9 mouse cellular contexts compared by ENCODE assay signal in the genomic region with DNA sequence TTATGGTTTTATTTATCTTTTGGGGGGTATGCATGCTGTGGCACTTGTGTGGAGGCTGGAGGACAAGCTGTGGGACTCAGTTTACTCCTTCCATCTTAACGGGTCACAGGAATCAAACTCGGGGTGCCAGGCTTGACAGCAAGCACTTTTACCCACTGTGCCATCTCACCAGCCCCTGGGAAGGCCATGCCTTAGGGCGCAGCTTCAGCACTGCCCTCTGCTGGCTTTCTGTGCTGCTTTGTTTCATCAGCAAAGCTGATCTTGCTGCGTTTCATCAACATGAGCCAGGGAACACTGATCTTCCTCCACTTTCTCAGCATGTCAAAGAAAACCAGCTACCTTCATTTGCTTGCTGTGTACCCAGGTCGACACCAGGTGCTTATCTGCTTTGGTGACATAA.
DNase-seq lines count a peak whose midpoint lies in the region; ATAC-seq and TF ChIP-seq lines count a peak whose summit lies in the region.
"Had no signal": no experiment of that assay in that cellular context is flagged by ENCODE, and none has a peak within 500 bp of the region (broad histone marks: within the 10 kb centered on the region; RNA-seq: fewer than 3 reads in every experiment).

No protein-coding gene starts in this region.

- TF ChIP-seq POLR2A in heart, adult 2 months (IDR thresholded peaks at IDR 0.05; ENCODE audit: insufficient read depth, low read depth, low read length): no peak
- TF ChIP-seq POLR2A in bone marrow macrophage, adult 2 months (IDR thresholded peaks at IDR 0.05; ENCODE audit: borderline replicate concordance, low read depth, low read length): no peak

- no peak for TF ChIP-seq EP300 in heart, adult 2 months (IDR thresholded peaks at IDR 0.05; ENCODE audit: insufficient read depth, low read depth, low read length)

- 22% methylated on average over 5 of the region's 5 CpGs for WGBS in heart, adult 2 months
- 28% methylated on average over 5 of the region's 5 CpGs for WGBS in heart, embryonic 11.5 days (ENCODE audit: insufficient replicate concordance)

- no peak overlapping the region for H3K4me2 ChIP-seq in heart, embryonic 11.5 days
- H3K4me2 ChIP-seq: limb, embryonic 15.5 days had no signal

- no peak overlapping the region for H3K27ac ChIP-seq in heart, adult 2 months
- H3K27ac ChIP-seq in heart, embryonic 11.5 days (ENCODE audit: low read depth, low read length): no peak overlapping the region
- H3K27ac ChIP-seq in bone marrow macrophage, adult 2 months (ENCODE audit: insufficient read depth, low read depth, low read length): no peak overlapping the region
- H3K27ac ChIP-seq: limb, embryonic 15.5 days had no signal

- no peaks in the 10 kb centered on the region for H3K36me3 ChIP-seq in heart, adult 2 months (ENCODE audit: control insufficient read depth, insufficient read depth, low read length)
- no peaks in the 10 kb centered on the region for H3K36me3 ChIP-seq in heart, embryonic 11.5 days (ENCODE audit: control insufficient read depth, insufficient read depth, low read length)
- H3K36me3 ChIP-seq: limb, embryonic 15.5 days had no signal

- intact Hi-C loops in heart, adult 2 months (cut with DNase I): loop anchor here (1.0 kb wide), 1 partner anchor 349 kb away; no protein-coding TSS in a partner anchor

- no peaks in the 10 kb centered on the region for H3K9me3 ChIP-seq in heart, embryonic 11.5 days (replicated peaks; ENCODE audit: control insufficient read depth, low read length)
- H3K9me3 ChIP-seq: limb, embryonic 15.5 days had no signal

- H3K79me2 ChIP-seq in heart, adult 2 months (replicated peaks; ENCODE audit: control insufficient read depth, insufficient read depth, low read length): no peaks in the 10 kb centered on the region

- H3K9ac ChIP-seq in heart, adult 2 months (ENCODE audit: low read depth, low read length): no peak overlapping the region
- no peak overlapping the region for H3K9ac ChIP-seq in heart, embryonic 11.5 days (ENCODE audit: low read depth, low read length)
- H3K9ac ChIP-seq: limb, embryonic 15.5 days had no signal

- H3K27me3 ChIP-seq in heart, adult 2 months (ENCODE audit: control insufficient read depth, insufficient read depth, low read length): no peaks in the 10 kb centered on the region
- no peaks in the 10 kb centered on the region for H3K27me3 ChIP-seq in heart, embryonic 11.5 days (ENCODE audit: control insufficient read depth, insufficient read depth, low read length)
- H3K27me3 ChIP-seq: limb, embryonic 15.5 days had no signal

- no peak for ATAC-seq in heart, embryonic 11.5 days (replicated peaks; ENCODE audit: insufficient number of reproducible peaks, low FRiP score, low TSS enrichment)
- peak; percentile 73 for ATAC-seq in megakaryocyte-erythroid progenitor cell, adult 5-6 weeks (replicated peaks; ENCODE audit: low FRiP score, low TSS enrichment, poor library complexity, severe bottlenecking)

- H3K4me3 ChIP-seq in heart, adult 2 months: no peak overlapping the region
- no peak overlapping the region for H3K4me3 ChIP-seq in heart, embryonic 11.5 days (ENCODE audit: low read depth, low read length)
- no peak overlapping the region for H3K4me3 ChIP-seq in bone marrow macrophage, adult 2 months (ENCODE audit: insufficient read depth, low read length)
- H3K4me3 ChIP-seq: limb, embryonic 15.5 days had no signal

- peak; percentile 76 for TF ChIP-seq CTCF in heart, adult 2 months (IDR thresholded peaks at IDR 0.05)
- TF ChIP-seq CTCF in bone marrow macrophage, adult 2 months (IDR thresholded peaks at IDR 0.05; ENCODE audit: low read depth, low read length): peak; percentile 34; the same call in 1 of the 2 replicates

- DNase-seq in heart, adult 2 months: peak; percentile 35 to 59
- peak; percentile 78 for DNase-seq in CD4-positive, CD25-positive, alpha-beta regulatory T cell, adult 2 months (ENCODE audit: low read depth, low spot score)
- DNase-seq in frontal cortex, postnatal 36 days (ENCODE audit: low spot score in 2 of 2): peak; percentile 36 to 59
- DNase-seq in layer of hippocampus, adult 9-11 months: peak; percentile 24
- DNase-seq in thymus, postnatal 0 days (ENCODE audit: low spot score): peak; percentile 59

- H3K4me1 ChIP-seq in heart, adult 2 months (ENCODE audit: control insufficient read depth, insufficient read depth, low read length): no peaks in the 10 kb centered on the region
- H3K4me1 ChIP-seq in heart, embryonic 11.5 days (ENCODE audit: control insufficient read depth, insufficient read depth, low read length): no peaks in the 10 kb centered on the region
- no peaks in the 10 kb centered on the region for H3K4me1 ChIP-seq in bone marrow macrophage, adult 2 months (ENCODE audit: control insufficient read depth, insufficient read depth, low read length)

Comparison
In these comparisons a context has a peak if more than half of its experiments do, and no peak if none do; other contexts are left out.
1. DNase-seq: peak in every context shown above with its lines; median percentile 78 in CD4-positive, CD25-positive, alpha-beta regulatory T cell, adult 2 months; 59 in thymus, postnatal 0 days; 48 in frontal cortex, postnatal 36 days; 47 in heart, adult 2 months; 24 in layer of hippocampus, adult 9-11 months.